Mouse (Mus musculus) testis, adult 2 months (tissue): Measurements from ENCODE around the gene Fam98c.

Experiments used
- CTCF ChIP-seq: fragments of 200-500 bp; IDR thresholded peaks from 2 replicates; pipeline ENCODE4 v1.5.1; 2012; ENCODE audit warnings: low read depth, mild to moderate bottlenecking, inconsistent platforms, low read length, moderate library complexity; ENCODE audit not compliant: control insufficient read depth, insufficient read depth, insufficient replicate concordance
- POLR2A ChIP-seq: fragments of 200-500 bp; IDR thresholded peaks from 2 replicates; pipeline ENCODE4 v1.6.1; 2012; ENCODE audit warnings: low read depth, mild to moderate bottlenecking, inconsistent platforms, low read length, moderate library complexity; ENCODE audit not compliant: control insufficient read depth

DNA sequence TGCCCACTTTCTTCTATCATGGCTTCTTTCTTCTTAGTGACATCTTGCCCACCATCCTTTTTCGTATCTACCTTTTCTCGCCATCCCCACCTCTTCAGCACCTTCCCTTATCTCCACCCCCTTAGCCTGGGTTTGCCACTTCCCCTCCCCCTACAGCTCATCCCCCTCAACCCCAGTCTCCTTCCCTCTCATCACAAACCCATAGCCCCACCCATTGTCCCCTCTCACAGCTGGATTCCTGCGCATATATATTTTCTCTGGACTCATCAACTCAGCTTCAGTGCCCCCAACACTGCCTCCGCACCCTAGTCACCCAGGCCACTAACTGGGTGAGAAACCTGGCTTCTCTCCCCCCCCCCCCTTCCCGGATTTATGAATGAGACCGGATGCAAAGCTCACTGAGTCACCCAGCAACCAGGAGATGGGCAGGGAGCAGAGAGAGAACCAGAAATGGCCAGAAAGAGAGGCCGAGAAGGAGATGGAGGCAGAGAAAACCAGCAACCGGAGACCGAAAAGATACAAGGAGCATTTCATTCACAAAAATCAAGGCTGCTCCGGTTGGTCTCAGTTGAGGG, 12.2 kb upstream of the Fam98c start:
- TF ChIP-seq POLR2A (no peak), CTCF (no peak)
